Mouse (Mus musculus): ENCODE measurements at regions not wholly inside any gene's neighbourhood (a gene's known extent, or its start where the extent isn't known, plus 50 kb on each side); places are given as distances from the start of the nearest gene placed in this dataset.

DNA sequence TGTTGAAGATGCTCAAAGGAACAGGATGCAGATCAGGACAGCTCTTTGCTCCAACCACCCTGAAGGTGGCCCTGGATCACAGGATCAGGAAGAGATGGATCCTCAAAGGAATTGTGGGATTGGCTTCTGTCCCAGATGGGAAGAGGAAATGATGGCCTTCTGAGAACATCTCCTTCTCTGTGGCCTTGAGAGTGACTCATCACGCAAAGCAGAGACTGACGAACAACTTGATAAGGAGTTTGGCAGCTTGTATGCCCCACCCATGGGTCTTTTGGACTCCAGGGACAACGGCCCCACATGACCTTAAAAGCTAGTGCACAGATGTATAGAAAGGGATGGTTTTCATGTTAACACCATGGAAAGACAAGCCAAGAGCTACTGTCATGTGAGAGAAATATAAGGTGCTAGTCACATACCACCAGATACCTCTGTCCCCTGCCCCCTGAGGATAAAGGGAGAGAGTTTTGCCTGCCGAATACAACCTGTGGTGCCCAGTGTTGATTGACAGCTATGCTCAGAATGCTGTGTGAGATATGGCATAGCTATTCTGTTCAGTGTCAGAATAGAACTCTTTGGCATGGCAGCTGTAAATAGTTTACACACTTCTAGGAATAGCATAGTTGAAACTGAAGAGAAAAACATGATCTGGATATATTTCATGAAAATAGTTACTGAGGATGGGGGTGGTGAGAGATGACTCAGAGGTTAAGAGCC lies 109.2 kb upstream of the S1pr3 start:
- H3K9me3 ChIP-seq (replicated peaks), result no peaks in the 10 kb centered on the region
- no peak overlapping the region for H3K27ac ChIP-seq (replicated peaks)
- peaks cover 17% of the 10 kb centered on the region for H3K4me1 ChIP-seq
- no peaks in the 10 kb centered on the region for H3K27me3 ChIP-seq
- no peak overlapping the region for H3K9ac ChIP-seq
- ATAC-seq (ENCODE audit: insufficient number of reproducible peaks, low FRiP score, low TSS enrichment, low read depth), result no peak
- H3K4me3 ChIP-seq (replicated peaks), result no peak overlapping the region
- 76% methylated on average over 4 of the region's 4 CpGs for WGBS
- H3K36me3 ChIP-seq, result no peaks in the 10 kb centered on the region
- H3K4me2 ChIP-seq (replicated peaks), result no peak overlapping the region

DNA sequence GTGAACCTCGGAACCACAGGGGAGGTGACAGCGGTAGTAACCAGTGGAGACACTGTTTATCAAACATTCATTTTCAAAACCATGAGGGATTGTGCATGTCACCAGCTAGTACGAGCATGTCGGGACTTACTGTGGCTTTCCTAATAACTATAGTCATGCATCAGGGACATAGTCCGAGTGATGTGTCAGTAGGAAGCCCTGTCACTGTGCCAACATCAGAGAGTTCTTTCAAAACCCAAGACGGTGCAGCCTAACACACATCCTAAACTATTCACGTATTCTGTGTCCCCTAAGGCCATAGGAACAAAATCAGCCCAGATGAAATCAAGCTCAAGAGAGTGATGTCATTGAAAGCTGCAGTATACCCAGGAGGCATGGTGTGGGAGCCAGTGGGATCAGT lies 107.0 kb upstream of the S1pr3 start:
- Histone ChIP-seq H3K27me3 (no peaks in the 10 kb centered on the region), H3K36me3 (no peaks in the 10 kb centered on the region), H3K9me3 (replicated peaks) (no peaks in the 10 kb centered on the region), H3K4me3 (replicated peaks) (no peak overlapping the region), H3K27ac (replicated peaks) (no peak overlapping the region), H3K9ac (no peak overlapping the region), H3K4me2 (replicated peaks) (no peak overlapping the region), H3K4me1 (peaks cover 4% of the 10 kb centered on the region)
- 51% methylated on average over 7 of the region's 7 CpGs for WGBS
- ATAC-seq (ENCODE audit: insufficient number of reproducible peaks, low FRiP score, low TSS enrichment, low read depth), result no peak

DNA sequence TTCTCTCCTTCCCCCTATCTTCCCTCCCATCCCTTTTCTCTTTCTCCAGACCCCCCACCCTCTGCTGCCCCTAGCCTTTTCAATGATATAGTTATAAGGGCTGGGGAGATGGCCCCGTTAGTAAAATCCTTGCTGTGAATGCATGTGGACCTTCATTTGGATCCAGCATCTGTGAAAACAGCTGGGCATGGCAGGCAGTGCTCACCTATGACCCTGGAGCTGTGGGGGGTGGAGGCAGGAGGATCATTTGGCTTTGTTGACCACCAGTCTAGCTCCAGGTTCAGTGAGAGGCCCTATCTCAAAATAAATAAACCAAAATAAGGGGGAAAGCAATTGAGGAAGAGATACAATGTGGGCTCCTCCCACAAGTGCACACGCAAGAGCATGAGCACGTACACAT lies 105.3 kb upstream of the S1pr3 start:
- Histone ChIP-seq H3K9me3 (replicated peaks) (no peaks in the 10 kb centered on the region), H3K9ac (no peak overlapping the region), H3K4me3 (replicated peaks) (no peak overlapping the region), H3K27me3 (no peaks in the 10 kb centered on the region), H3K27ac (replicated peaks) (no peak overlapping the region), H3K4me2 (replicated peaks) (no peak overlapping the region), H3K36me3 (no peaks in the 10 kb centered on the region), H3K4me1 (no peaks in the 10 kb centered on the region)
- ATAC-seq (ENCODE audit: insufficient number of reproducible peaks, low FRiP score, low TSS enrichment, low read depth), result no peak
- 71% methylated on average over 3 of the region's 3 CpGs for WGBS

DNA sequence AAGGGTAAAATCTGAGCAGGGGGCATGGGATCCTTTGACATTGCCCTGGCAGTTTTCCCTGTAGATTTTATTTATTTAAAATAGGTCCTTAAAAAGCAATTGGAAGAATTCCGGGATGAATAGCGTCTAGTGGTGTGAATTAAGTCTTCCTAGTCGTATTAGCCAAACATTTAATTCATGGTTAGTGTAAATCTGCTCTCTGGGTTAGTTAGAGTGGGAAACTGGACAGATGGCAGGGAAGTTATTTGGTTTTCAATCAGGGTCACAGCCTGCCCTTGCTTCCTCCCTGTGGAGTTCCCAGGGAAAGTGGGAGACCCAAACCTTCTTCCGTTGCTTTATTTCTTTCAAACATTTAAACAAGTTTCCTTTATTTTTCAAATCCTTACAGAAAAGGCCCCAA lies 103.8 kb upstream of the S1pr3 start:
- Histone ChIP-seq H3K27me3 (no peaks in the 10 kb centered on the region), H3K36me3 (no peaks in the 10 kb centered on the region), H3K4me2 (replicated peaks) (no peak overlapping the region), H3K9ac (no peak overlapping the region), H3K4me1 (no peaks in the 10 kb centered on the region), H3K27ac (replicated peaks) (no peak overlapping the region), H3K4me3 (replicated peaks) (no peak overlapping the region), H3K9me3 (replicated peaks) (no peaks in the 10 kb centered on the region)
- ATAC-seq (ENCODE audit: insufficient number of reproducible peaks, low FRiP score, low TSS enrichment, low read depth), result no peak
- WGBS, result 63% methylated on average over 4 of the region's 4 CpGs

DNA sequence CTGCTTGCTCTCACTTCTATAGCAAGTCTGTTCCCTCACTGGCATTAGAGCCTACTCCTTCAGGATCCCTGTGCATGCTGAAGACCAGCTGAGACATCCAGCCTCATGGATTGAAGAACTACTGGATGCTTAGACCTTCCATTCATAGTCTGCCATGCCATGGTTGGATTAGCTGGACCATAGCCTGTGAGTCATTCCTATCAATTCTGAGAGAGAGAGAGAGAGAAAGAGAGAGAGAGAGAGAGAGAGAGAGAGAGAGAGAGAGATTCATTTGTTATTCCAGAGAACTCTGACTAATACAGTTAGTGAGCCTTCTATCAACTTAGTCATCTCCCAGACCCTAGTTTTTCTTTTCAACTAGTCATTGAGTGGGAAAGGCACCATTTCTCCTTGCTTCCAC lies 99.0 kb upstream of the S1pr3 start:
- no peak for ATAC-seq (ENCODE audit: insufficient number of reproducible peaks, low FRiP score, low TSS enrichment, low read depth)
- Histone ChIP-seq H3K4me3 (replicated peaks) (no peak overlapping the region), H3K27me3 (no peaks in the 10 kb centered on the region), H3K27ac (replicated peaks) (no peak overlapping the region), H3K4me2 (replicated peaks) (no peak overlapping the region), H3K9ac (no peak overlapping the region), H3K36me3 (no peaks in the 10 kb centered on the region), H3K9me3 (replicated peaks) (no peaks in the 10 kb centered on the region), H3K4me1 (peaks cover 34% of the 10 kb centered on the region)

DNA sequence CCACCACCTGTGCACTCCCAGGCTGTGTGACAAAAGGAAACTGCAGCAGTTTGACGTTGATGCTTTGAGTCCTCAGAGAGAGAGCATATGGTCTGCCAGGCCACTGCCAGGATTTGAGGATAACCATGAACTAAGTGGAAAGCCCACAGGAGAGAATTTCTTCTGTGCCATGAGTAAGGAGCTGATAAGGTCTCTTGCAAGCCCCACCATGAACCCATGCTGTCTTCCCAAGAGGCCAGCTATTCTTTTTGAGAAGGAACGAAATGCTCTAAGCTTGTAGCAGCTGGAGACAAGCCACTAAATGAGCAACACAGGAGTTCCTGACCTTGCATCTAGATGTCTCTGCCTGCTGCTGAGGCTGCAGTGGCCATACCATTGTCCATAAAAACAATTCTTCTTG lies 98.4 kb upstream of the S1pr3 start:
- Histone ChIP-seq H3K27me3 (no peaks in the 10 kb centered on the region), H3K9me3 (replicated peaks) (no peaks in the 10 kb centered on the region), H3K4me2 (replicated peaks) (no peak overlapping the region), H3K36me3 (no peaks in the 10 kb centered on the region), H3K4me3 (replicated peaks) (no peak overlapping the region), H3K9ac (no peak overlapping the region), H3K27ac (replicated peaks) (no peak overlapping the region), H3K4me1 (peaks cover 40% of the 10 kb centered on the region)
- 47% methylated on average over 2 of the region's 2 CpGs for WGBS
- ATAC-seq (ENCODE audit: insufficient number of reproducible peaks, low FRiP score, low TSS enrichment, low read depth), result no peak

DNA sequence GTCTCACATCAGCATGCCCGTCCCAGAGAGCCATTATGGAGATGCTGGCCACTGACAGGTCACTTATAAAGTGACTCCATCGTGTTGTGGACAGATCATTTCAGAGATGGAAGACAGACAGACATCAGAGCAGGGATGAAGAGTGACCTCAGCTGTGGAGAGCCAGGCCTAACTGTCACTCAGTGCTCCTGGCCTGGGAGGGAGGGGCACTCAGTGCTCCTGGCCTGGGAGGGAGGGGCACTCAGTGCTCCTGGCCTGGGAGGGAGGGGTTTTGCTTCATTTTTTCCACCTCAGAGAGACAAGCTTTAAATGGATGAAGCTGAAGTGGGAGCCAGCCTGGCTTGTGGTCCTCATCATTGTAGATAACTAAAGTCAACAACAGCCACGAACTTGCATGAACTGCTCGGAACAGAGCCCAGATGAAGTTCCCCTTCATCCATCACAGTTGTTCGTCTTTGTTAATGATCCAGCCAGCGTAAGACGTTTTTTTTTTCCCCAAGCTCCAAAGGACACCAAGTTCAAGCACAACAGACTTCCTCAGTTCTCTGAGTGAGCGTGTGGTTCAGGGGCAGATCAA lies 96.7 kb upstream of the S1pr3 start:
- ATAC-seq (ENCODE audit: insufficient number of reproducible peaks, low FRiP score, low TSS enrichment, low read depth), result no peak
- Histone ChIP-seq H3K27ac (replicated peaks) (no peak overlapping the region), H3K4me2 (replicated peaks) (no peak overlapping the region), H3K9me3 (replicated peaks) (no peaks in the 10 kb centered on the region), H3K4me3 (replicated peaks) (no peak overlapping the region), H3K9ac (no peak overlapping the region), H3K27me3 (no peaks in the 10 kb centered on the region), H3K36me3 (no peaks in the 10 kb centered on the region), H3K4me1 (peaks cover 54% of the 10 kb centered on the region)
- 47% methylated on average over 8 of the region's 8 CpGs for WGBS

DNA sequence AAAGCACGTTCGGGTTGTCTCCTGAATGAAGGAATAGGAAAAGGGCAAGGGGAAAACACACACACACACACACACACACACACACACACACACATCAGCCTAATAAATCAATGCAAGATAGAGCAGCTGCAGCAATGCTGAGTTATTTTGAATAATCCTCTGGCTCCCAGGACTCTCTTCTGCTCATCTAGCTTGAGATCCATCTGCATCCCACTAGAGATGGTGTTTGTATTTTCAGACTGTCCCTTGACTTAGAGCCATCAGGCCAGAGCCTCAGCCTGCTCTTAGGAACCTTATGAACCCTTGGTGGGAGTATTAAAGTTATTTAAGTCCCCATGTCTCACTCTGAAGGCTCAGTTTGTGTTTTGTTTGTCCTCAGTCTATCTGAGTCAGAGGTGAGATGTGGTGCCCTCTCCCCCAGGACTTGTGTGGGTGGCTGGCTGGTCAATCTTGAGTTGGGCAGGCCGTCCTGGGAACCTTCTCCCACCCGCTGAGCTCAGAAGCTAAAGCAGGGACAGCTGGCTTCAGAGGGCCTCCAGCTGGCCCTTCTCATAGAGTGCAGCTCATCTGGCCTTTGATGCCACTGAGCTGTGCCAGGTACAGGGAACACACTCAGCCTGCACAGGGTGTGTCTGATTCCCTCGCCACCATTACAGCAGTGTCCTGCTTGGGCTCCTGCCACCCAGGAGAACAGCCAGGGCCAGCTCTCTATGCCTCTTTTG lies 95.1 kb upstream of the S1pr3 start:
- Histone ChIP-seq H3K27ac (replicated peaks) (peak overlapping the region; percentile 92), H3K4me1 (peaks cover 54% of the 10 kb centered on the region), H3K4me2 (replicated peaks) (no peak overlapping the region), H3K27me3 (no peaks in the 10 kb centered on the region), H3K9ac (no peak overlapping the region), H3K4me3 (replicated peaks) (no peak overlapping the region), H3K9me3 (replicated peaks) (no peaks in the 10 kb centered on the region), H3K36me3 (no peaks in the 10 kb centered on the region)
- no peak for ATAC-seq (ENCODE audit: insufficient number of reproducible peaks, low FRiP score, low TSS enrichment, low read depth)
- 59% methylated on average over 5 of the region's 5 CpGs for WGBS

DNA sequence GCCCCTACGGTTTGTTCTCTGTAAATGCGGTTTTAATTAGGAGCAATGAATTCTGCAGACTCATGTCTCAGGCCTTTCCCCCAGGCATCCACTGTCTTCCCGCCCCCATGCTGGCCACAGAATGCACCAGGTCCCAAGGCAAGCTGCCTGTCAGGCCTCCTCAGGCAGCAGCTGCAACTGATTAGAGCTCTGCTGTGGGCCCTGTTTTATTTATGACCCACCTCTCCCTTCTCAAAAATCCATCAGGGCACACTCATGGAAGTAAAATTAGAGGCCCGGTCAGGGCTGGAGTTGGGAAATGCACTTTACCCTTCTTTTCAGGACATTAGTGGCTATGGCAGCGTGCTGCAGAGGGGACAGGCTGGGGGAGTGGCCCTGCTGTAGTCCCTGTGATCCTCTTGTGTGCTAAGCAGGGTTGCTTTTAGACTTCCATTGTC lies 93.9 kb upstream of the S1pr3 start:
- peak overlapping the region; percentile 92 for H3K27ac ChIP-seq (replicated peaks)
- 4% methylated on average over 5 of the region's 5 CpGs for WGBS
- no peaks in the 10 kb centered on the region for H3K36me3 ChIP-seq
- peaks cover 56% of the 10 kb centered on the region for H3K4me1 ChIP-seq
- H3K4me3 ChIP-seq (replicated peaks), result no peak overlapping the region
- peak; percentile 93 for ATAC-seq (ENCODE audit: insufficient number of reproducible peaks, low FRiP score, low TSS enrichment, low read depth)
- no peaks in the 10 kb centered on the region for H3K27me3 ChIP-seq
- H3K4me2 ChIP-seq (replicated peaks), result peak overlapping the region; percentile 6; the same call in 1 of the 2 replicates
- H3K9me3 ChIP-seq (replicated peaks), result no peaks in the 10 kb centered on the region
- no peak overlapping the region for H3K9ac ChIP-seq

DNA sequence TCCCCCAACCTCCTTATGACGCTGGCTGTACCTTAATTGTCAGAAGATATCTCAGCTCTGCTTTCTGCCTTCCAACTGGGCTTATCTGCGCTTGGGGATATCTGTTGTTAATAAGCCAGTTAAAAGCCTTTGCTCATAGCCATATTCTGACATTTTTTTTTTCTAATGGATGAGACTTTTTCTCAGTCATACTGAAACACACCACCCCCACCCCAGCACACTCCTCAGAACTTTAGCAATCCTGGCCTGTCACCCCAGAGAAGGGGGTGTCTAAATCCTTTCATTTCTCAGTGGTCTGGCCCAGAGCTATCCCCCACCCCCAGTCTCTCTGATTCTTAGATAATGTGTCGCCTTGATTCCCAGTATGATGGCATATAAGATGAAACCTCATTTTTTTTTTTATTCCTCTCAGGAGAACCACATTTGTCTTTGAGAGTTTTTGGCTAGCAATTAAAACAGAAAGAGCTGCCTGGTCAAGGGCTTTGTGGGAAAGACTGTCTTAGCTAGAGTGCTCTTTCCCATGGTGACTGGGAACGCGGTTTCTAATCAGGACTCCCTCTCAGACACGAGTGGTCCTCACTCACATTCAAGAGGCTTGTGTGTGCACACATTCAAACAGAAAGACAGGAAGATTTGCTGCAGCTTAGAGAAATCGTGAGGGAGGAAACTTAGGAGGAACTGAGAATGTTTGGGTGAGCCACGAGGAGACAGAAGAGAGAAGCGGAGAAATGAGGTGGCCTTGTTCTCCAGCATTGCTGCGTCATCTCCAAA lies 93.2 kb upstream of the S1pr3 start:
- Histone ChIP-seq H3K36me3 (no peaks in the 10 kb centered on the region), H3K9ac (no peak overlapping the region), H3K27ac (replicated peaks) (peak overlapping the region; percentile 92), H3K4me1 (peaks cover 62% of the 10 kb centered on the region), H3K4me3 (replicated peaks) (no peak overlapping the region), H3K27me3 (no peaks in the 10 kb centered on the region), H3K9me3 (replicated peaks) (no peaks in the 10 kb centered on the region), H3K4me2 (replicated peaks) (no peak overlapping the region; the same call in 1 of the 2 replicates)
- WGBS, result 31% methylated on average over 10 of the region's 10 CpGs
- no peak for ATAC-seq (ENCODE audit: insufficient number of reproducible peaks, low FRiP score, low TSS enrichment, low read depth)

DNA sequence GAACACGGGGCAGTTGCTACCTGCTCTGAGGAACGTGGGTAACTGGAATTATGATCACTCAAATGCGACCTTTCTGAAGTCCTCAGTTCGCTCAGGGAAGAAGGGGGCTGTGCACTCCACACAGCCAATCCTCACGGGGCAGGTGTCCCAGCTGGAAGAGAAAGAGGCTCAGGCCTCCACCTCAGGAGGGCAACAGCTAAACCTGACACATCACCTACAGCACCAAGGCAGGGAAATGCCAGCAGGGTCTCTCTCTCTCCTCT lies 92.7 kb upstream of the S1pr3 start:
- ATAC-seq (ENCODE audit: insufficient number of reproducible peaks, low FRiP score, low TSS enrichment, low read depth), result no peak
- 56% methylated on average over 5 of the region's 5 CpGs for WGBS
- H3K9me3 ChIP-seq (replicated peaks), result no peaks in the 10 kb centered on the region
- H3K4me1 ChIP-seq, result peaks cover 62% of the 10 kb centered on the region
- H3K27ac ChIP-seq (replicated peaks), result peak overlapping the region; percentile 92
- no peak overlapping the region for H3K4me2 ChIP-seq (replicated peaks)
- H3K27me3 ChIP-seq, result no peaks in the 10 kb centered on the region
- H3K36me3 ChIP-seq, result no peaks in the 10 kb centered on the region
- H3K9ac ChIP-seq, result no peak overlapping the region
- no peak overlapping the region for H3K4me3 ChIP-seq (replicated peaks)
